Mouse (Mus musculus): ENCODE measurements at regions not wholly inside any gene's neighbourhood (a gene's known extent, or its start where the extent isn't known, plus 50 kb on each side); places are given as distances from the start of the nearest gene placed in this dataset.

- 91% methylated on average over 7 of the region's 7 CpGs for WGBS
- no peak for DNase-seq (ENCODE audit: low read depth, low spot score)
These were observed 55.9 kb upstream of the Ralgps2 start for GRCm38 (mm10) chr1:156995180-156995951.

DNA sequence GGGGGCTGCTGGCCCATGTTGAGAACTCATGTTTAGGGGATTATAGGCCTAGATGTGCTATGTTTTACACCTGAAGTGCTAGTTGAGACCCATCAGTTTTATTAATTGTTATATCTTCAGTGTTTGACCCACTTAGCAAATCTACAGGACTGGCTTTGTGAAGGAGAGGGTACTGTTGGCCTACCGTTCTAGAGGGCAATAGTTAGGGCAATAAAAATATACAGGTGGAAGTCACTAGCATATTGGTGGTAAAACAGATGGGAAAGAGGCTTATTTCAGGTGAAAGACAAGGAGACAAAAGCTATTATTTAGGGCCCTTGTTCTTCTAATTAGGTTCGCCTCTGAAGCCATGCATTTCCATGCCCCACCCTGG is 55.2 kb upstream of the Ralgps2 start:
- no peak for DNase-seq (ENCODE audit: low read depth, low spot score)
- WGBS: 73% methylated on average over 2 of the region's 2 CpGs

GRCm38 (mm10) chr1:156994005-156994643 is 54.7 kb upstream of the Ralgps2 start:
- no peak for DNase-seq (ENCODE audit: low read depth, low spot score)
- WGBS: 57% methylated on average over 15 of the region's 15 CpGs

GRCm38 (mm10) chr1:156993105-156993504 is 53.7 kb upstream of the Ralgps2 start:
- no peak for DNase-seq (ENCODE audit: low read depth, low spot score)
- 91% methylated on average over 3 of the region's 3 CpGs for WGBS

GRCm38 (mm10) chr1:156992536-156992935 is 53.1 kb upstream of the Ralgps2 start:
- DNase-seq (ENCODE audit: low read depth, low spot score): no peak
- WGBS: 59% methylated on average over 2 of the region's 2 CpGs

DNA sequence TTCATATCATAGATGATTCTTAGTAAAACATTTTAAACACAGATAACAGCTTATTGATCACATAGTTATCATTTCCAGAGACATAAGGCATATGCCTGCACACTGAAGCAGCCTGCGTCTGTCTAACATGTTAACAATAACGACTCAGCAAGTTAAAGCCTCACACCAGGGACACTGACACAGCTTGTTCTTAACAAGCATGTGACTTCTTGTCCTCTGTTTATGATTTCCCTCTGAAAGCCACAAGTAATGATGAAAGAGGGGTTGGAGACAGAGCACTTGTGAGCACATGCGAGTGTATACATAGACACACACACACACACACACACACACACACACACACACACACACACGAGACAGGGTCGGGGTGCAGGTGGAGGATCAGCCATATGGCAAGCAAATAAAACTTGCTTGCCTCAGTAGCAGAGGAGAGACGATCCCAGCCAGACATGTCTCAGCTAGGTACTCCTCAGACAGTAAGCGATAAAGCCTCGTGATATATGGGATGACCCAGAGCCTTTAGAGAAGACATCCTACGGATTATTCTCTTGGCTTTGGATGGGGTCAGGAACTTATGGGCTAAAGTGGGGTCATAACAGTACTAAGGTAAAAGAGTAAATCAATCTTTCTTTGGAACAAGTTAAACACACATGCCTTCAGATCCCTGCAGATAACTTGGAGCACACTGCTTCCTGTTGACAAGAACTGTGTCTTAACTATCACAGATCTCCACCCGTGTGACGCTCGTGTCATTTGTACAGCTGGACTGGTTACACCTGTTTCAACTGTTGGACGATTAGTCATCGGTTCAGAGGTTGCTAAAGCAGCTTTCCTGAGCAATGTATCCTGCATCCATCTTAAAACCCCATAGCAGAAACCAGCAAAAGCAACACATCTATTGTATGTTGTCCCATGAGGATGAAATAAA is 51.4 kb upstream of the Ralgps2 start:
- peak; percentile 95 for DNase-seq (ENCODE audit: low read depth, low spot score)
- 18% methylated on average over 14 of the region's 14 CpGs for WGBS

- no peak for DNase-seq (ENCODE audit: low read depth, low spot score)
- WGBS: 34% methylated on average over 9 of the region's 9 CpGs
These were observed 50.7 kb upstream of the Ralgps2 start for GRCm38 (mm10) chr1:156990112-156990511.

GRCm38 (mm10) chr1:156989149-156989785 is 49.8 kb upstream of the Ralgps2 start:
- WGBS: 87% methylated on average over 10 of the region's 10 CpGs
- no peak for DNase-seq (ENCODE audit: low read depth, low spot score)
